Mouse (Mus musculus) heart, adult 2 months (tissue): ENCODE data around the gene Kcnj1.

Experiments
- CTCF ChIP-seq: fragments of 200-600 bp; IDR thresholded peaks from 2 replicates; pipeline ENCODE4 v1.8.1; 2022; ENCODE audit warnings: antibody characterized with exemption, mild to moderate bottlenecking, moderate library complexity
- EP300 ChIP-seq: fragments of 200-500 bp; IDR thresholded peaks from 2 replicates; pipeline ENCODE4 v1.6.1; 2011; ENCODE audit warnings: low read depth, low read length, control low read depth; ENCODE audit not compliant: insufficient read depth

GRCm38 (mm10) chr9:32443817-32444216, 71.5 kb downstream of the Kcnj1 start:
- no peak for TF ChIP-seq CTCF
- TF ChIP-seq EP300: no peak
